Mouse (Mus musculus) spleen, adult 2 months (tissue): ENCODE measurements around the gene Agpat2.

ENCODE experiments used
- CTCF ChIP-seq: fragments of 200-500 bp; IDR thresholded peaks from 2 replicates; pipeline ENCODE4 v1.5.1; 2011; ENCODE audit warnings: mild to moderate bottlenecking, inconsistent platforms; ENCODE audit not compliant: insufficient read depth, insufficient read length, insufficient replicate concordance; ENCODE audit errors: extremely low read depth
- POLR2A ChIP-seq: fragments of 200-500 bp; IDR thresholded peaks from 2 replicates; pipeline ENCODE4 v1.6.1; 2011; ENCODE audit warnings: low read depth, low read length, inconsistent platforms

- TF ChIP-seq CTCF (no peak), POLR2A (no peak)
These were observed 4.6 kb upstream of the Agpat2 start for GRCm38 (mm10) chr2:26608781-26609180.
